Mouse (Mus musculus) spleen, adult 2 months (tissue): Measurements from ENCODE around the gene Olfr133.
"Not testable (repeated sequence)": the region's sequence is repeated elsewhere in the genome, so short reads cannot be mapped to it uniquely, and the experiment has no call there.

Experiments
- CTCF ChIP-seq: fragments of 200-500 bp; IDR thresholded peaks from 2 replicates; pipeline ENCODE4 v1.5.1; 2011; ENCODE audit warnings: mild to moderate bottlenecking, inconsistent platforms; ENCODE audit not compliant: insufficient read depth, insufficient read length, insufficient replicate concordance; ENCODE audit errors: extremely low read depth
- POLR2A ChIP-seq: fragments of 200-500 bp; IDR thresholded peaks from 2 replicates; pipeline ENCODE4 v1.6.1; 2011; ENCODE audit warnings: low read depth, low read length, inconsistent platforms

DNA sequence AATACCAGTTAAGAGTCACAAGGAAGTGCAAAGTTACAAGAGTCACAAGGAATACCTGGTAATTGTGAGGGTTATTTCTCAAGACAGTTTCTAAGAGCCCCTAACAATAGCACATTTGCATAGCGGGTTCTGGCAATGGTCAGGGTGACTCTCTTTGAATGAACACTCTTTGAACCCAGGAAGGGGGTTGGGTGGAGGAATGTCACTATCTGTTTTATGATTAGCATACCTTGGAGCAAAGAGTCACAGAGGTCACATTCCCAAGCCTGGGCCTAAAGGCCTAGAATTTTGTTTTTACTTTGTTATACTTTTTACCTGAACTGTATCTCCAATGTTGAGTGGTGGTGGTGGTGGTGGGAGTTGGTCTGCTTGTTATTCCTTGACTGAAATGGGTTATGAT, 20.9 kb upstream of the Olfr133 start:
- TF ChIP-seq CTCF, POLR2A: not testable (repeated sequence)
